Mouse (Mus musculus) adrenal gland, postnatal 14 days (tissue): ENCODE results near the gene Lhfp. TPM values are rescaled to one million over a fixed set of nuclear protein-coding genes. Genes with fewer than 3 reads are reported as not detected.
"Not testable (repeated sequence)": the region's sequence is repeated elsewhere in the genome, so short reads cannot be mapped to it uniquely, and the experiment has no call there.

Experiments used
- DNase-seq: peaks from one replicate; pipeline ENCODE4 v3.0.0; 2021; ENCODE audit warnings: mixed read lengths
- total RNA-seq: library from RNA; stranded (reverse); gene quantifications from 2 replicates; pipeline ENCODE4 v1.2.3, GENCODE M21; 2021

Gene Lhfp
- total RNA-seq, 1 experiment from 2014 or later: 24.5 TPM

- DNase-seq: no peak
These were observed 172.5 kb downstream of the Lhfp start for GRCm38 (mm10) chr3:53213746-53214271.

- no peak for DNase-seq
These were observed 173.1 kb downstream of the Lhfp start for GRCm38 (mm10) chr3:53214386-53214785.

GRCm38 (mm10) chr3:53217697-53218096, 176.4 kb downstream of the Lhfp start:
- no peak for DNase-seq

DNA sequence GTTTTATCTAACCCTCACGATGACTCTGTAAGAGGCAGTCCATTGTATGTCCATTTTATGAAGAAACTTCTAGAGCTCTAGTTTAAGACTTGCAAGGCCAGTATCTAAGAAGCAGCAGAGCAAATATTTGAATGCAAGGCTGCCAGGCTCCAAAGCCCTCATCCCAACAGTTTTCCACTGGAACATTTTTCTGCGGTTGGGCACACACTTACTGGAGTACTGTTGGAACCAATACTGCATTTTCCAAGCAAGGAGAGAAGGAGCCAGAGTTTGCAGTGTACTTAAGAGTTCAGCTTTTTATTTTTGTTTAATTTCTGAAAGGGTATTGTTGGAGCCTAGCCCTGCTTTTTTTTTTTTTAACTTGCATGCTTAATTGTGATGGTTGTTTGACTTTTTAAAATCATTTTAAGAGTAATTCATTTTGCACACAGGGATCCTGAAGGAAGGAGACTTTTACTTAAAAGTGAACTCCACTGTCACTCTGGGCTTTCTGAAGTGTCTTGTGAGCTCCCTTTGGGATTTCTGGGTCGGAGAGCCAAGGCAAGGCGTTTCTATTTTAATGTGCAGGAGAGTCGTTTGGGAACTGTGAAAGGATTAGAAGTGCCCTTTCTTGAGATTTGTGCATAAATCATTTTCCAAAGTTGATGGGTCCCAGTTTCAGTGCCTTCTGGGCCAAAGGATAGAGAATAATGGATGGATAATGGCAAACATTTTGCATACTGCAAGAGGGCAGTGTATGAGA, 180.4 kb downstream of the Lhfp start:
- no peak for DNase-seq

- no peak for DNase-seq
These were observed 182.8 kb downstream of the Lhfp start for GRCm38 (mm10) chr3:53224141-53224540.

- no peak for DNase-seq
These were observed 184.4 kb downstream of the Lhfp start for GRCm38 (mm10) chr3:53225774-53226173.

GRCm38 (mm10) chr3:53226223-53226622, 184.9 kb downstream of the Lhfp start:
- DNase-seq: no peak

- DNase-seq: no peak
These were observed 186.5 kb downstream of the Lhfp start for GRCm38 (mm10) chr3:53227866-53228265.

GRCm38 (mm10) chr3:53230562-53230961, 189.2 kb downstream of the Lhfp start:
- no peak for DNase-seq

DNA sequence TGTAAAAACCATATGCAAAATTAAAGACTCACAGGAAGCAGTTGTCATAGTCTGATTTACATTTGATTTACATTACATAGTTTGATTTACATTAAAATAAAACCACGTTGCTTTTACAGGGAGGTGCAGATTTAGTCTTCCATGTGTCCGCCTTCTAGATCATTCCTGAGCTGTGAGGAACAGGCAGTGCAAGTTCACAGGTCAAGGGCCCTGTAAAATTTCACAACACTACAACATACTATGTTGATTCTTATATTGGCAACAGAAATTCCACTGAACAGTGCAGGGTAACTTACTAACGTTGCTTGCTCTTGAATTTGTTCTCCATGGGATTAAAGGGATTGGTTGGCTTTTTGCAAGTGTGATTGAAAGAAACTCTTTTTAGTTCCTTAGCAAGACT, 189.8 kb downstream of the Lhfp start:
- DNase-seq: no peak

- DNase-seq: not testable (repeated sequence)
These were observed 191.1 kb downstream of the Lhfp start for GRCm38 (mm10) chr3:53232411-53232810.

DNA sequence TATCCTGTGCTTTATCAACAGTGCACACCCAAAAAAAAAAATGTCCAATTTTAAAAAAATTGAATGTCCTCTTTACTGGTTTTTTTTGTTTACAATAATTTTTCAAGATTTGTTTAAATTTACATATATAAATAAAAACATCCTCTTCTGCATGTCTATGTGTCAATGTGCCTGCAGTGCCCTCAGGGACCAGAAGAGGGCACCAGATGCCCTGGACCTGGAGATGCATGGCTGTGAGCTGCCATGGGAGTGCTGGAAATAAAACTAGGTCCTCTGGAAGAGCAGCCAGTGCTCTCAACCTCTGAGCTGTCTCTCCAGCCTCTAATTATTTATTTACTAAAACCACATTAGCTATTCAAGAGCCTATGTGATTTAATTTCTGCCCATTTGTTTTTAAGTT, 193.4 kb downstream of the Lhfp start:
- DNase-seq: no peak

- no peak for DNase-seq
These were observed 195.1 kb downstream of the Lhfp start for GRCm38 (mm10) chr3:53236471-53236870.

GRCm38 (mm10) chr3:53240150-53240549, 198.8 kb downstream of the Lhfp start:
- DNase-seq: no peak

GRCm38 (mm10) chr3:53245571-53246208, 204.4 kb downstream of the Lhfp start:
- no peak for DNase-seq

DNA sequence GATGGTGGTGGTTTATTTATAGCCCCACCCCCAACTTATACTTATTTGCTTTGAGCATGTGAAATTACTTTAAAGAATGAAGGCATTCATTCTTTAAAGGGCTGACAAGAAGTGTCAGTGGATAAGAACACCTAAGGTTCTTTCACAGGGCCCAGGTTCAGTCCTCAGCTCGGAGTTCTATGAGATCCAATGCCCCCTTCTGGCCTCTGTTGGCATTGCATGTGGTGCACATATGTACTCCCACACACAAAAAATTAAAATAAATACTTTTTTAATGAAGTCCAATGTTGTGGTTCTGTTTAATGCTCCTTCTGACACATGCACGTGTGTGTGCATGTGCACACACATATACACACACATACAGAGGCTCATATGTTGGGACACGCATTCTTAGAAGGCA, 205.8 kb downstream of the Lhfp start:
- peak; percentile 57 for DNase-seq

DNA sequence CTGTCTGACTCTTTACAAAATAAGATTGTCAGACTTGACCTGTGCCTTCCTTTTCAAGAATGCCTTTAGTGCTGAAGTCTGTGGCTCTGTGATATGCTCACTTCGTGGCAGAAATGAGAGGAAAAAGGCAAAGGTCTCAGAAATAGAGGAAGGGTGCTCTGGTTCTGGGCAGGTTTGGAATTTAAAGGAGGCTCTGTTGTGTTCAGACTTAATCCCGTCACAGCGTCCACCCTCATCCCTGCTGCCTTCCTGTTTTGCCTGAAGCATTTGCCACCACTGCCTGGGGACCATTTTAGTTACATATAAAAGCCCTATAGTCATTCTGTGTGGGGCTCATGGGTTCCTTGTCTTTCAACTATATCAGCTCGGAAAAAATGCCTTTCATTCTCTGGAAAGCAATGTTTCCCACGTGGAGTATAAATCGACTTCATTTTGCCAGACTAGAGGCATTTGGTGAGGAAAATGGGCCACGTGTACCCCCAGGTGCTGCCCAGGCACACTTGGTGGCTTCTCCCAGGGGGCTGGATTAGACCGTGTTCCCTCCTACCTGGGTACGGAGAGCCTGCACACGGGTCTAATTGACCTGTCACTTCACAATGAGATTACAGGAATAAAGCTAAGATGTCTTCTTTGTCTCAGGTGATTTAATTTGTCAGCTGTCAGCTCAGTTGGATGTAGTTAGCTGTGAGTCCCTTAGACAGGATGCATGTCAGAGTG, 207.0 kb downstream of the Lhfp start:
- no peak for DNase-seq

GRCm38 (mm10) chr3:53252556-53252955, 211.2 kb downstream of the Lhfp start:
- no peak for DNase-seq

- DNase-seq: peak; percentile 62
These were observed 212.0 kb downstream of the Lhfp start for GRCm38 (mm10) chr3:53253223-53253832.

GRCm38 (mm10) chr3:53258657-53259158, 217.4 kb downstream of the Lhfp start:
- DNase-seq: no peak

DNA sequence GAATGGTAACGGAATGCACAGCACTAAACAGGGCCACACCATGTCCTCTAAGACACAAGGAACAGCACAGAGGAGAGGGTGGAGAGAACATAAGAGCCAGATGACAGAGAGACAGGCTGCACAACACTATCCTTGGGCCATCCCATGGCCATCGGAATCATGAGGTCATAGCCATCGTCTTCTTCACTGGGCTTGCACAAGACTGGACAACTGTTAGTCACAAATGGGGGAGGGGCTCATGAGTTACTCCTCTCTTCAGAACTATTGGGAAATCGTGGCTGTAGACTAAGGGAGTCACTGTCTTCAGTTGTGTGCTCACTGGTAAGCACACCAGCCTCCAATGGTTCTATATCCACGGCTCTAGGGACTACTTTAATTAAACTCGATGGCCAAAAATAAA, 224.8 kb downstream of the Lhfp start:
- peak; percentile 12 for DNase-seq

DNA sequence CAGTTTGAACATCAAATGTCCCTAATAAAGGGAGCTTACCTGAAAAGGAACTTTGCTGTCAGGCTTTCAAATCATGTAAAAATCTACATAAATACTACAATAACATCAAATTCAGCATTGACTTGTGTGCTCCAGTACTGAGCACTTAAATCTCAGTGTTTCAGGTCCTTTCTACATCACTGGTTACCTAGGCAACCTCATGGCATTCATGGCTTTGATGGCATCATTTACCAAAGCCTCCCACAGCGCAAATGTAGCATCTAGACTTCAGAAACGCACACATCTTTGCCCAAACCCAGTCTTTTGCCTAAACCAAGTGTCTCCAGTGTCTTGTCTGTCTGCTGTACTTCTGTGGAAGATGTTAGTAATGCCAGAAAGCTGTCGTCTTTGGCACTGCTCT, 225.7 kb downstream of the Lhfp start:
- DNase-seq: no peak
